Mouse (Mus musculus) kidney, adult 2 months (tissue): ENCODE measurements around the gene Cnot1.

Experiments used
- CTCF ChIP-seq: fragments of 200-500 bp; conservative IDR thresholded peaks from 2 replicates; pipeline ENCODE4 v1.5.1; 2011; ENCODE audit warnings: low read depth, mild to moderate bottlenecking, control low read depth, low read length, moderate library complexity, mixed read lengths; ENCODE audit not compliant: insufficient read depth, insufficient read length
- POLR2A ChIP-seq: fragments of 200-500 bp; IDR thresholded peaks from one replicate; pipeline ENCODE4 v1.6.1; 2011; ENCODE audit warnings: low read depth, low read length, control low read depth

- no peak for TF ChIP-seq CTCF
- no peak for TF ChIP-seq POLR2A
These were observed 90.5 kb downstream of the Cnot1 start for GRCm38 (mm10) chr8:95716546-95717335.
